Mouse (Mus musculus) CH12.LX (cell line): Measurements from ENCODE around the gene Tbc1d23. TPM values are rescaled to one million over a fixed set of nuclear protein-coding genes. Genes with fewer than 3 reads are reported as not detected.

ENCODE experiments used
- DNase-seq: peaks from one replicate; pipeline ENCODE4 v3.0.0-alpha.2; 2013; ENCODE audit errors: extremely low read depth
- H3K27ac ChIP-seq: 2 replicates; pipeline ENCODE4 v1.5.1; 2012; ENCODE audit warnings: low read depth, mild to moderate bottlenecking, control low read depth, moderate library complexity; ENCODE audit not compliant: insufficient read depth
- H3K27me3 ChIP-seq: replicated peaks from 2 replicates; pipeline ENCODE3; 2012; ENCODE audit warnings: inconsistent platforms
- H3K36me3 ChIP-seq, 2 experiments: replicated peaks in 1 of 2; 2 replicates each; pipeline versions ENCODE3 to v1.6.1; 2012; ENCODE audit warnings: inconsistent platforms in 1 of 2, low read length in 1 of 2, mild to moderate bottlenecking in 1 of 2, mixed read lengths in 1 of 2, moderate library complexity in 1 of 2; ENCODE audit not compliant: control insufficient read depth in 1 of 2, insufficient read depth in 1 of 2
- H3K4me1 ChIP-seq, 2 experiments: 2 replicates each; pipeline ENCODE4 v1.6.1; 2012; ENCODE audit warnings: inconsistent platforms in 1 of 2, moderate library complexity in 1 of 2; ENCODE audit not compliant: insufficient read depth in 2 of 2, control insufficient read depth in 1 of 2
- H3K4me2 ChIP-seq: 2 replicates; pipeline ENCODE4 v1.6.1; 2012; ENCODE audit warnings: low read depth, mild to moderate bottlenecking, control low read depth; ENCODE audit not compliant: poor library complexity, insufficient read depth, severe bottlenecking
- H3K4me3 ChIP-seq, 3 experiments: fragments of 150-350 bp in 1 of 3; sonication (generic) in 1 of 3; replicated peaks in 1 of 3; 2 replicates each; pipeline versions ENCODE3 to v1.5.1; 2011 to 2012; ENCODE audit warnings: low read depth in 2 of 3, low read length in 2 of 3, mild to moderate bottlenecking in 2 of 3, moderate library complexity in 2 of 3, control low read depth in 1 of 3, improper control_type of control experiment in 1 of 3, inconsistent platforms in 1 of 3, mixed read lengths in 1 of 3; ENCODE audit not compliant: poor library complexity in 1 of 3
- H3K79me2 ChIP-seq: replicated peaks from 2 replicates; pipeline ENCODE4 v1.6.1; 2012; ENCODE audit warnings: mild to moderate bottlenecking, moderate library complexity; ENCODE audit not compliant: control insufficient read depth, poor library complexity, insufficient read depth, severe bottlenecking; ENCODE audit errors: extremely low read depth
- H3K9ac ChIP-seq: 2 replicates; pipeline ENCODE4 v1.6.1; 2012; ENCODE audit warnings: low read depth, mild to moderate bottlenecking, control low read depth, moderate library complexity; ENCODE audit not compliant: insufficient read depth
- H3K9me3 ChIP-seq: replicated peaks from 2 replicates; pipeline ENCODE3; 2012; ENCODE audit warnings: low read length, inconsistent platforms, mixed read lengths
- CHD1 ChIP-seq: IDR thresholded peaks from 2 replicates; pipeline ENCODE4 v1.6.1; 2012; ENCODE audit warnings: low read depth, low read length, improper control_type of control experiment, inconsistent platforms
- CHD2 ChIP-seq: IDR thresholded peaks from 2 replicates; pipeline ENCODE4 v1.6.1; 2011; ENCODE audit warnings: low read length, improper control_type of control experiment
- EP300 ChIP-seq: IDR thresholded peaks from 2 replicates; pipeline ENCODE4 v1.6.1; 2011; ENCODE audit warnings: low read length, improper control_type of control experiment
- IRF4 ChIP-seq: IDR thresholded peaks from 2 replicates; pipeline ENCODE4 v1.6.1; 2014; ENCODE audit warnings: low read depth, mild to moderate bottlenecking, inconsistent platforms, low read length, improper control_type of control experiment
- JUN ChIP-seq: IDR thresholded peaks from 2 replicates; pipeline ENCODE4 v1.6.1; 2011; ENCODE audit warnings: low read depth, mild to moderate bottlenecking, low read length, improper control_type of control experiment, moderate library complexity; ENCODE audit not compliant: insufficient read depth
- JUND ChIP-seq: conservative IDR thresholded peaks from 2 replicates; pipeline ENCODE4 v1.6.1; 2011; ENCODE audit warnings: low read depth, low read length, improper control_type of control experiment
- KAT2A ChIP-seq: IDR thresholded peaks from 2 replicates; pipeline ENCODE4 v1.6.1; 2012; ENCODE audit warnings: low read length, improper control_type of control experiment, inconsistent platforms; ENCODE audit not compliant: insufficient replicate concordance
- MAX ChIP-seq: IDR thresholded peaks from 2 replicates; pipeline ENCODE4 v1.6.1; 2011; ENCODE audit warnings: low read length, improper control_type of control experiment
- MEF2A ChIP-seq: IDR thresholded peaks from 2 replicates; pipeline ENCODE4 v1.6.1; 2014; ENCODE audit warnings: low read depth, mild to moderate bottlenecking, inconsistent platforms, low read length, improper control_type of control experiment, borderline replicate concordance
- MYC ChIP-seq: IDR thresholded peaks from 2 replicates; pipeline ENCODE4 v1.6.1; 2011; ENCODE audit warnings: low read depth, mild to moderate bottlenecking, improper control_type of control experiment, low read length
- NELFE ChIP-seq: IDR thresholded peaks from 2 replicates; pipeline ENCODE4 v1.6.1; 2011; ENCODE audit warnings: low read depth, low read length, improper control_type of control experiment
- NRF1 ChIP-seq: IDR thresholded peaks from 2 replicates; pipeline ENCODE4 v1.6.1; 2014; ENCODE audit warnings: low read depth, mild to moderate bottlenecking, inconsistent platforms, low read length, improper control_type of control experiment, moderate library complexity
- POLR2A ChIP-seq: IDR thresholded peaks from 2 replicates; pipeline ENCODE4 v1.6.1; 2011; ENCODE audit warnings: low read depth, mild to moderate bottlenecking, improper control_type of control experiment, low read length
- RAD21 ChIP-seq: IDR thresholded peaks from 2 replicates; pipeline ENCODE4 v1.6.1; 2011; ENCODE audit warnings: low read depth, mild to moderate bottlenecking, low read length, improper control_type of control experiment, moderate library complexity
- SIN3A ChIP-seq: IDR thresholded peaks from 2 replicates; pipeline ENCODE4 v1.6.1; 2012; ENCODE audit warnings: low read length, improper control_type of control experiment, inconsistent platforms
- SMC3 ChIP-seq: IDR thresholded peaks from 2 replicates; pipeline ENCODE4 v1.6.1; 2011; ENCODE audit warnings: low read depth, low read length, improper control_type of control experiment
- TBP ChIP-seq: conservative IDR thresholded peaks from 2 replicates; pipeline ENCODE4 v1.6.1; 2011; ENCODE audit warnings: low read depth, low read length, improper control_type of control experiment
- UBTF ChIP-seq: IDR thresholded peaks from 2 replicates; pipeline ENCODE4 v1.6.1; 2012; ENCODE audit warnings: low read depth, mild to moderate bottlenecking, inconsistent platforms, low read length, improper control_type of control experiment, moderate library complexity
- USF1 ChIP-seq: IDR thresholded peaks from 2 replicates; pipeline ENCODE4 v1.6.1; 2014; ENCODE audit warnings: low read depth, mild to moderate bottlenecking, inconsistent platforms, low read length, improper control_type of control experiment
- ZKSCAN1 ChIP-seq: IDR thresholded peaks from 2 replicates; pipeline ENCODE4 v1.6.1; 2012; ENCODE audit warnings: low read depth, inconsistent platforms, low read length, improper control_type of control experiment, borderline replicate concordance
- ZMIZ1 ChIP-seq: IDR thresholded peaks from 2 replicates; pipeline ENCODE4 v1.6.1; 2012; ENCODE audit warnings: low read depth, mild to moderate bottlenecking, inconsistent platforms, low read length, improper control_type of control experiment
- dilution Hi-C: fragments of 300-500 bp; cut with MboI; formaldehyde crosslinking; loops from 2 replicates; pipeline ENCODE4 v1.14.3; 2020; ENCODE audit warnings: low sequenced_read_pairs; ENCODE audit not compliant: extremely low pct_unique_long_range_greater_than_20kb, extremely low pct_ligation_motif_present
- in situ Hi-C: fragments of 300-500 bp; cut with MboI; formaldehyde crosslinking; loops from 3 replicates; pipeline ENCODE4 v1.14.3; 2019; ENCODE audit warnings: low sequenced_read_pairs, low pct_ligation_motif_present, low pct_unique_long_range_greater_than_20kb, mixed read lengths
- polyA plus RNA-seq: library from polyadenylated mRNA; unstranded; fragments of >175 nt; gene quantifications from 2 replicates; pipeline ENCODE4 v1.2.1, GENCODE M21; 2012; ENCODE audit warnings: low read depth; ENCODE audit not compliant: insufficient read length
- total RNA-seq, 2 experiments: library from RNA; depleted of rRNA; stranded (reverse); fragments of 300-350 nt in 1 of 2; fragments of >200 nt in 1 of 2; gene quantifications; 2 replicates each; pipeline ENCODE4 v1.2.3; 2012 to 2014

Gene Tbc1d23
- total and polyA plus RNA-seq, 3 experiments, result 21.2 to 38.8 (median 31.5) TPM

GRCm38 (mm10) chr16:57197281-57197680 is 34.0 kb downstream of the Tbc1d23 start:
- dilution Hi-C loops (no loop called here), in situ Hi-C loops (no loop called here)
- Histone ChIP-seq H3K79me2 (no peaks in the 10 kb centered on the region), H3K4me3 (no peak overlapping the region), H3K4me2 (no peak overlapping the region), H3K27ac (no peak overlapping the region), H3K9me3 (no peaks in the 10 kb centered on the region), H3K27me3 (no peaks in the 10 kb centered on the region)
- DNase-seq, result no peak
- no peak for TF ChIP-seq NRF1
- no peak for TF ChIP-seq TBP
- no peak for TF ChIP-seq MAX
- TF ChIP-seq MYC, result no peak
- TF ChIP-seq NELFE, result no peak
- TF ChIP-seq JUN, result no peak
- TF ChIP-seq SIN3A, result no peak
- no peak for TF ChIP-seq POLR2A
- no peak for TF ChIP-seq KAT2A
- TF ChIP-seq SMC3, result no peak
- no peak for TF ChIP-seq RAD21
- TF ChIP-seq MEF2A, result no peak
- TF ChIP-seq USF1, result no peak
- no peak for TF ChIP-seq CHD1
- no peak for TF ChIP-seq CHD2
- TF ChIP-seq, all 38 proteins: peak for 0
- H3K9ac ChIP-seq, result no peak overlapping the region
- H3K36me3 ChIP-seq, result peaks cover 28 to 64% of the 10 kb centered on the region in 2 experiments
- H3K4me1 ChIP-seq, result peaks cover 0 to 21% of the 10 kb centered on the region in 2 experiments; a peak in 2 of 4 replicates

DNA sequence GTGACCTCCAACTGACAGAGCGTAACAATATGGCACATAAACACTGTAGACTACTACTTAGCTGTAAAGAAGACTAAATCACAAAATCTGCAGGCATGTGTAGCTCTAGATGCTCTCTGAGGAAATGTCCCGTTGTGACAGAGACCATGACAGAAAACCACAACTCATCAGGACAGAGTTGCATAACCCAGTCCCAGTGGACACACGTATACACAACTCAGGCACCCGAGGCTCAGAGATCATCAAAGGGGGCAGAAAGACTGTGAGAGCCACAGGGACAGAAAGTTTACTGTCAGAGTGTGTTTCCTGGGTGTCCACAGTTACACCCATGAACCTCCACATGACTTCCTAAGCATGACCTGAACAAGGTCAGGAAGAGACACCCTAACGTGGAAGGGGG is 34.7 kb downstream of the Tbc1d23 start:
- DNase-seq, result no peak
- TF ChIP-seq JUND (no peak), ZMIZ1 (no peak), EP300 (no peak), IRF4 (no peak), UBTF (no peak), ZKSCAN1 (no peak), USF1 (no peak), RAD21 (no peak), SMC3 (no peak), TBP (no peak)
- Histone ChIP-seq H3K79me2 (no peaks in the 10 kb centered on the region), H3K4me2 (no peak overlapping the region), H3K27ac (no peak overlapping the region), H3K9me3 (no peaks in the 10 kb centered on the region), H3K4me3 (no peak overlapping the region), H3K9ac (no peak overlapping the region), H3K27me3 (no peaks in the 10 kb centered on the region), H3K4me1 (peaks cover 0 to 21% of the 10 kb centered on the region in 2 experiments; a peak in 2 of 4 replicates), H3K36me3 (peaks cover 33 to 71% of the 10 kb centered on the region in 2 experiments)
- dilution Hi-C loops (no loop called here), in situ Hi-C loops (no loop called here)
